In the genomic region with DNA sequence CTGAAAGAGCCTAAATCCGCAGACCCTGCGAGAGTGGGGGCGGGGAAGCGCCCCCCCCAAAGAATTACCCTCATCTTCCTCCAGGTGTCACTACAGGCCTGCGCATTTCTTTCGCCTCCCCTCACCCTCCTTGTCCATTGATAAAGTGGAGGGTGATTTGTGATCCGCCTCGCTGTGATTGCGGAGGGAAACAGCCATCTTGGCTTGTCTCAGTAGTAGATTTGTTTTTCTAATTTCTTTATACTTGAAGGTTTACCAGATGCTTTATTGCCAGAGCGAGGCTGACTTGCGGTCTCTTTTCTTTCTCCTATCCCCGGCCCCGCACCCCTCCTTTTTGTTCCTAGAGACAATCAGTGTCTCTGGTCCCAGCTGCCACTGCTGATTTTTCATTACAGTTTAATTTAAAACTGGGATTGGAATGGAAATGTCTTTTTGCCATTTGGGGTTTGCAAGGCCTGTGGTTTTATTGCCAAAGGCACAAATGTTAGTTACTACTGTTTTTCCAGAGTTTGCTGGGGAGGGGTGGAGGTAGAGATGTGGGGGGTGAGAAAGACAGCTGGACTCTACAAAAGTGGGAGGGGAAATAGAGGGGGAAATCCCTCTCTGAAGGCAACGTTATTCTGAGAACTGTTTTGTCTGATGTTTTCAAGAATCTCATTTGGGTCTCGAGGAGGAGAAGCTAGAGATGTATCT, we compare ENCODE assay signal across 9 mouse cellular contexts.
DNase-seq lines count a peak whose midpoint lies in the region; ATAC-seq and TF ChIP-seq lines count a peak whose summit lies in the region.
"Had no signal": no experiment of that assay in that cellular context is flagged by ENCODE, and none has a peak within 500 bp of the region (broad histone marks: within the 10 kb centered on the region; RNA-seq: fewer than 3 reads in every experiment).

No protein-coding gene starts in this region.

- no peak overlapping the region for H3K9ac ChIP-seq in limb, embryonic 11.5 days (ENCODE audit: low read length)

- TF ChIP-seq CTCF in lung, adult 2 months (IDR thresholded peaks at IDR 0.05; ENCODE audit: insufficient read depth, low read length) = peak; percentile 37; the same call in 1 of the 2 replicates

- peak overlapping the region; percentile 43; the same call in 1 of the 2 replicates for H3K4me2 ChIP-seq in limb, embryonic 11.5 days (ENCODE audit: low read depth, severe bottlenecking)

- H3K27me3 ChIP-seq in limb, embryonic 11.5 days (ENCODE audit: control insufficient read depth, insufficient read depth, low read length) = no peaks in the 10 kb centered on the region

- no peaks in the 10 kb centered on the region for H3K36me3 ChIP-seq in limb, embryonic 11.5 days (ENCODE audit: control insufficient read depth, insufficient read depth, low read length)

- 35% methylated on average over 15 of the region's 15 CpGs for WGBS in lung, adult 2 months
- WGBS in limb, embryonic 11.5 days = 5% methylated on average over 15 of the region's 15 CpGs

- no peaks in the 10 kb centered on the region for H3K9me3 ChIP-seq in limb, embryonic 11.5 days (ENCODE audit: control insufficient read depth, low read length)
- H3K9me3 ChIP-seq: megakaryocyte, embryonic 14.5 days had no signal

- no peak overlapping the region for H3K27ac ChIP-seq in limb, embryonic 11.5 days (replicated peaks; ENCODE audit: low read depth, low read length)

- no peak overlapping the region for H3K4me3 ChIP-seq in lung, adult 2 months (replicated peaks; ENCODE audit: extremely low read depth, low read depth, low read length)
- H3K4me3 ChIP-seq in limb, embryonic 11.5 days (ENCODE audit: low read depth, low read length) = no peak overlapping the region
- H3K4me3 ChIP-seq: megakaryocyte, embryonic 14.5 days had no signal

- no peak for DNase-seq in lung, adult 2 months
- no peak for DNase-seq in lung, postnatal 25 days (ENCODE audit: low spot score)
- peak; percentile 66 for DNase-seq in embryo, embryonic 11.5 days (ENCODE audit: low read depth, low spot score)
- peak; percentile 20 to 47 for DNase-seq in gastrocnemius, postnatal 4 days (ENCODE audit: low spot score in 2 of 2)
- DNase-seq in kidney, adult 9 months = peak; percentile 17
- DNase-seq in limb, embryonic 11.5 days (ENCODE audit: low spot score) = peak; percentile 82
- DNase-seq in naive thymus-derived CD4-positive, alpha-beta T cell, adult 2 months (ENCODE audit: low read depth) = peak; percentile 80
- DNase-seq in testis, postnatal 14 days (ENCODE audit: low spot score) = peak; percentile 6

- TF ChIP-seq POLR2A in lung, adult 2 months (IDR thresholded peaks at IDR 0.05; ENCODE audit: borderline replicate concordance, extremely low read depth, low read depth, low read length) = no peak

- H3K4me1 ChIP-seq in lung, adult 2 months (ENCODE audit: control insufficient read depth, insufficient read depth, low read length) = peaks cover 3% of the 10 kb centered on the region; the same call in 1 of the 2 replicates
- H3K4me1 ChIP-seq in limb, embryonic 11.5 days (ENCODE audit: control insufficient read depth, insufficient read depth, low read length) = peaks cover 34% of the 10 kb centered on the region
- H3K4me1 ChIP-seq: megakaryocyte, embryonic 14.5 days had no signal

- ATAC-seq in limb, embryonic 11.5 days (ENCODE audit: insufficient number of reproducible peaks, low FRiP score, low TSS enrichment, low read depth) = no peak

Comparison
In these comparisons a context has a peak if more than half of its experiments do, and no peak if none do; other contexts are left out.
1. DNase-seq: peak in embryo, embryonic 11.5 days (single experiment), gastrocnemius, postnatal 4 days (2 of 2), kidney, adult 9 months (single experiment), limb, embryonic 11.5 days (single experiment), naive thymus-derived CD4-positive, alpha-beta T cell, adult 2 months (single experiment) and testis, postnatal 14 days (single experiment); none in lung, adult 2 months (single experiment) and lung, postnatal 25 days (single experiment).